Mouse (Mus musculus) thymus, postnatal 4 days (tissue): ENCODE data around the gene Spin1.
A peak's percentile ranks its signal among the peaks of the same experiment; 100 is the strongest.
"Not testable (repeated sequence)": the region's sequence is repeated elsewhere in the genome, so short reads cannot be mapped to it uniquely, and the experiment has no call there.

Experiments used
- DNase-seq: peaks from one replicate; pipeline ENCODE4 v3.0.0; 2021

Spin1 gene

GRCm38 (mm10) chr13:51100233-51101015, at the start of gene Spin1:
Spin1 (plus strand) TSS chr13:51100880.
- peak; percentile 95 for DNase-seq

GRCm38 (mm10) chr13:51051016-51051415, 49.7 kb upstream of the Spin1 start:
- no peak for DNase-seq

- no peak for DNase-seq
Measured at GRCm38 (mm10) chr13:51052408-51052807, 48.3 kb upstream of the Spin1 start.

- DNase-seq = no peak
Measured at GRCm38 (mm10) chr13:51063024-51063423, 37.7 kb upstream of the Spin1 start.

- DNase-seq = no peak
Measured at GRCm38 (mm10) chr13:51063721-51064120, 37.0 kb upstream of the Spin1 start.

- DNase-seq = no peak
Measured at GRCm38 (mm10) chr13:51064429-51064828, 36.3 kb upstream of the Spin1 start.

GRCm38 (mm10) chr13:51071063-51071680, 29.5 kb upstream of the Spin1 start:
- DNase-seq = no peak

GRCm38 (mm10) chr13:51071763-51072276, 28.9 kb upstream of the Spin1 start:
- no peak for DNase-seq

GRCm38 (mm10) chr13:51072917-51073843, 27.5 kb upstream of the Spin1 start:
- DNase-seq = no peak

GRCm38 (mm10) chr13:51074081-51074680, 26.5 kb upstream of the Spin1 start:
- no peak for DNase-seq

GRCm38 (mm10) chr13:51076191-51076590, 24.5 kb upstream of the Spin1 start:
- not testable (repeated sequence) for DNase-seq

GRCm38 (mm10) chr13:51078586-51078985, 22.1 kb upstream of the Spin1 start:
- not testable (repeated sequence) for DNase-seq

- DNase-seq = no peak
Measured at GRCm38 (mm10) chr13:51080801-51081200, 19.9 kb upstream of the Spin1 start.

- no peak for DNase-seq
Measured at GRCm38 (mm10) chr13:51084241-51084640, 16.4 kb upstream of the Spin1 start.

GRCm38 (mm10) chr13:51085941-51086340, 14.7 kb upstream of the Spin1 start:
- DNase-seq = no peak

- DNase-seq = no peak
Measured at GRCm38 (mm10) chr13:51087253-51087652, 13.4 kb upstream of the Spin1 start.

GRCm38 (mm10) chr13:51088207-51088606, 12.5 kb upstream of the Spin1 start:
- DNase-seq = no peak

- no peak for DNase-seq
Measured at GRCm38 (mm10) chr13:51089058-51089457, 11.6 kb upstream of the Spin1 start.

GRCm38 (mm10) chr13:51090105-51090661, 10.5 kb upstream of the Spin1 start:
- DNase-seq = no peak

- no peak for DNase-seq
Measured at GRCm38 (mm10) chr13:51093430-51093829, 7.2 kb upstream of the Spin1 start.

- DNase-seq = no peak
Measured at GRCm38 (mm10) chr13:51094323-51095195, 6.1 kb upstream of the Spin1 start.
